Comparison of ENCODE assay signal across 9 mouse cellular contexts in the genomic region with DNA sequence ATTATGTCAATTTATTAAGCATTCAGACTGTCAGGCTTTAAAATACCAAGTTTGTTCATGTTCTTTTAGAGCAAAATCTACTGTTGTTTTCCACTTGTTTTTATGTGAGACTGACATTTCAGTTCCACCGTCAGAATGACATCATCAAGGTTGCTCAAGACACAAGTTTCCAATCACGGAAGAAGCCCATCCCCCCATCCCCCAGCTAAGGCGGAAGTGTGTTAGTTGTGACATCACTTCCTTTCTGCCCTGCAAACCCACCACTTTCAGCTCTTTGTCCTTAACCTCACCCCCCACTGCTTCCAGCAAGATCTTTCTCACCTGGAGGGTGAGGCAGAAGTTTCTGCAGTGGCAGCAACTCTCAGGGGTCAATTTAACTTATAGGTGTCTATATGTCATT. TPM values are rescaled to one million over a fixed set of nuclear protein-coding genes. Genes with fewer than 3 reads are reported as not detected.
A peak's percentile ranks its signal among the peaks of the same experiment; 100 is the strongest.
DNase-seq lines count a peak whose midpoint lies in the region; ATAC-seq and TF ChIP-seq lines count a peak whose summit lies in the region.
"Had no signal": no experiment of that assay in that cellular context is flagged by ENCODE, and none has a peak within 500 bp of the region (broad histone marks: within the 10 kb centered on the region; RNA-seq: fewer than 3 reads in every experiment).

No protein-coding gene starts in this region.

- peak; percentile 21 for DNase-seq in embryo, embryonic 11 days
- DNase-seq in embryo, embryonic 10 days (ENCODE audit: low spot score) = no peak
- DNase-seq in CD4-positive helper T cell, adult 2 months (ENCODE audit: low read depth, low spot score) = peak; percentile 86
- no peak for DNase-seq in urinary bladder, adult 2 months (ENCODE audit: low spot score)
- DNase-seq in left cerebral cortex, postnatal 14 days (ENCODE audit: low spot score in 2 of 2) = no peak
- no peak for DNase-seq in spleen, adult 18-20 months
- DNase-seq: cerebellum, adult 18-20 months had no signal

- no peak overlapping the region for H3K4me3 ChIP-seq in bone marrow macrophage, adult 2 months (ENCODE audit: insufficient read depth, low read length)

- peak overlapping the region; percentile 82 for H3K27ac ChIP-seq in bone marrow macrophage, adult 2 months (ENCODE audit: insufficient read depth, low read depth, low read length)

- no peak for TF ChIP-seq POLR2A in bone marrow macrophage, adult 2 months (IDR thresholded peaks at IDR 0.05; ENCODE audit: borderline replicate concordance, low read depth, low read length)

- peaks cover 16% of the 10 kb centered on the region for H3K4me1 ChIP-seq in bone marrow macrophage, adult 2 months (ENCODE audit: control insufficient read depth, insufficient read depth, low read length)

- intact Hi-C loops in left cerebral cortex, postnatal 14 days (cut with DNase I) = no loop called here

- ATAC-seq in monocyte, adult 5-6 weeks (replicated peaks; ENCODE audit: insufficient number of reproducible peaks, low FRiP score, low TSS enrichment, poor library complexity, severe bottlenecking) = peak; percentile 98

- no peak for TF ChIP-seq CTCF in bone marrow macrophage, adult 2 months (IDR thresholded peaks at IDR 0.05; ENCODE audit: low read depth, low read length)

RNA-seq across cellular contexts. Expression of gene Ccdc57, which starts 16.2 kb away (rescaled TPM):
- 3.0 and 4.1 TPM in 2 replicates for polyA plus RNA-seq in bone marrow macrophage, adult 2 months (2012; ENCODE audit: insufficient read depth, insufficient read length, missing spikeins)
- 0.39 to 0.57 TPM in 2 of 3 replicates, not detected in the other for total RNA-seq in monocyte, adult 5-6 weeks (2017)
- polyA plus RNA-seq in urinary bladder, adult 2 months (2012; rRNA removed) = 3.8 and 4.1 TPM in 2 replicates
- 1 to 10 TPM; 6.2 to 7.0 TPM for total RNA-seq in left cerebral cortex, postnatal 14 days (2021)

RNA-seq across cellular contexts. Expression of gene Slc16a3, which starts 31.8 kb away (rescaled TPM):
- polyA plus RNA-seq in bone marrow macrophage, adult 2 months (2012; ENCODE audit: insufficient read depth, insufficient read length, missing spikeins) = 45.2 and 50.5 TPM in 2 replicates
- 74.0 to 101 TPM (median 95.1 TPM) in 3 replicates for total RNA-seq in monocyte, adult 5-6 weeks (2017)
- polyA plus RNA-seq in urinary bladder, adult 2 months (2012; rRNA removed) = 16.5 and 17.3 TPM in 2 replicates
- 1 to 10 TPM; 3.2 to 4.2 TPM for total RNA-seq in left cerebral cortex, postnatal 14 days (2021)

Comparison
In these comparisons a context has a peak if more than half of its experiments do, and no peak if none do; other contexts are left out.
1. DNase-seq: peak in embryo, embryonic 11 days (single experiment) and CD4-positive helper T cell, adult 2 months (single experiment); none in embryo, embryonic 10 days (single experiment), urinary bladder, adult 2 months (single experiment), left cerebral cortex, postnatal 14 days (0 of 2) and spleen, adult 18-20 months (0 of 2).
2. RNA of gene Slc16a3, which starts 31.8 kb away (total RNA-seq): 74.0 to 101 TPM in monocyte, adult 5-6 weeks; 3.2 to 4.2 TPM in left cerebral cortex, postnatal 14 days; every median in the first group is over 10 times any median in the second.